Mouse (Mus musculus) left cerebral cortex, adult 9 months (tissue): ENCODE measurements around the gene Otulin.
A peak's percentile ranks its signal among the peaks of the same experiment; 100 is the strongest.

Experiments
- DNase-seq, 2 experiments: peaks; one replicate each; pipeline ENCODE4 v3.0.0; 2022; ENCODE audit warnings: low spot score in 2 of 2

Otulin gene

GRCm38 (mm10) chr15:27630601-27631383 is at the start of gene Otulin:
TSS of gene Otulin (minus strand) at chr15:27630693.
- DNase-seq, result peak; percentile 92 to 98

- DNase-seq, result no peak
Observed at GRCm38 (mm10) chr15:27678511-27678910, 48.0 kb upstream of the Otulin start.

- DNase-seq, result no peak
Observed at GRCm38 (mm10) chr15:27677801-27678200, 47.3 kb upstream of the Otulin start.

- no peak for DNase-seq
Observed at GRCm38 (mm10) chr15:27676211-27676610, 45.7 kb upstream of the Otulin start.

- no peak for DNase-seq
Observed at GRCm38 (mm10) chr15:27675122-27675521, 44.6 kb upstream of the Otulin start.

GRCm38 (mm10) chr15:27674041-27674440 is 43.5 kb upstream of the Otulin start:
- DNase-seq, result no peak

GRCm38 (mm10) chr15:27673151-27673550 is 42.7 kb upstream of the Otulin start:
- DNase-seq, result no peak

GRCm38 (mm10) chr15:27672259-27672658 is 41.8 kb upstream of the Otulin start:
- DNase-seq, result no peak

- no peak for DNase-seq
Observed at GRCm38 (mm10) chr15:27671612-27672245, 41.2 kb upstream of the Otulin start.

- DNase-seq, result no peak
Observed at GRCm38 (mm10) chr15:27670708-27671107, 40.2 kb upstream of the Otulin start.

GRCm38 (mm10) chr15:27669931-27670411 is 39.5 kb upstream of the Otulin start:
- no peak for DNase-seq

- DNase-seq, result peak; percentile 65 to 74
Observed at GRCm38 (mm10) chr15:27669276-27669675, 38.8 kb upstream of the Otulin start.

GRCm38 (mm10) chr15:27668557-27668956 is 38.1 kb upstream of the Otulin start:
- no peak for DNase-seq

GRCm38 (mm10) chr15:27668001-27668461 is 37.5 kb upstream of the Otulin start:
- DNase-seq, result no peak

- no peak for DNase-seq
Observed at GRCm38 (mm10) chr15:27666911-27667539, 36.5 kb upstream of the Otulin start.

- DNase-seq, result no peak
Observed at GRCm38 (mm10) chr15:27665392-27665911, 35.0 kb upstream of the Otulin start.

- DNase-seq, result no peak
Observed at GRCm38 (mm10) chr15:27664126-27664525, 33.6 kb upstream of the Otulin start.

- DNase-seq, result no peak
Observed at GRCm38 (mm10) chr15:27662699-27663098, 32.2 kb upstream of the Otulin start.

- no peak for DNase-seq
Observed at GRCm38 (mm10) chr15:27661696-27662095, 31.2 kb upstream of the Otulin start.

GRCm38 (mm10) chr15:27659592-27660244 is 29.2 kb upstream of the Otulin start:
- DNase-seq, result peak in 1 of 2 experiments; percentile 93

GRCm38 (mm10) chr15:27659143-27659542 is 28.6 kb upstream of the Otulin start:
- DNase-seq, result no peak

GRCm38 (mm10) chr15:27658356-27658755 is 27.9 kb upstream of the Otulin start:
- DNase-seq, result no peak
